ENCODE assay signal across 8 mouse cellular contexts in genomic region chr8:121966714-121967448, GRCm38 (mm10). TPM values are rescaled to one million over a fixed set of nuclear protein-coding genes. Genes with fewer than 3 reads are reported as not detected.
DNase-seq lines count a peak whose midpoint lies in the region; ATAC-seq and TF ChIP-seq lines count a peak whose summit lies in the region.
"Had no signal": no experiment of that assay in that cellular context is flagged by ENCODE, and none has a peak within 500 bp of the region (broad histone marks: within the 10 kb centered on the region; RNA-seq: fewer than 3 reads in every experiment).

No protein-coding gene starts in this region.

- TF ChIP-seq CTCF in layer of hippocampus, adult 2 months (conservative IDR thresholded peaks at IDR 0.05): no peak

- no peaks in the 10 kb centered on the region for H3K27me3 ChIP-seq in limb, embryonic 13.5 days
- H3K27me3 ChIP-seq in stomach, embryonic 15.5 days (replicated peaks): no peaks in the 10 kb centered on the region

- WGBS in limb, embryonic 13.5 days: 37% methylated on average over 7 of the region's 7 CpGs
- WGBS in stomach, embryonic 15.5 days: 61% methylated on average over 7 of the region's 7 CpGs

- ATAC-seq in erythroblast, adult 5-6 weeks (replicated peaks; ENCODE audit: low FRiP score, poor library complexity, severe bottlenecking): 0 out of 2 replicates have a peak, but pooled peaks have one; percentile 31
- peak; percentile 25; the same call in 1 of the 2 replicates for ATAC-seq in limb, embryonic 13.5 days (ENCODE audit: low FRiP score, low read depth)
- ATAC-seq in stomach, embryonic 15.5 days (ENCODE audit: insufficient read depth, low FRiP score, low read depth): peak; percentile 42; the same call in 1 of the 2 replicates

- H3K27ac ChIP-seq in layer of hippocampus, adult 2 months: peak overlapping the region; percentile 47
- H3K27ac ChIP-seq in limb, embryonic 13.5 days: peak overlapping the region; percentile 73
- H3K27ac ChIP-seq in stomach, embryonic 15.5 days: no peak overlapping the region

- peak overlapping the region; percentile 14 for H3K4me2 ChIP-seq in limb, embryonic 13.5 days (replicated peaks)
- no peak overlapping the region for H3K4me2 ChIP-seq in stomach, embryonic 15.5 days

- H3K9ac ChIP-seq in limb, embryonic 13.5 days: peak overlapping the region; percentile 53
- H3K9ac ChIP-seq in stomach, embryonic 15.5 days: no peak overlapping the region

- H3K9me3 ChIP-seq in limb, embryonic 13.5 days: no peaks in the 10 kb centered on the region
- H3K9me3 ChIP-seq in stomach, embryonic 15.5 days: no peaks in the 10 kb centered on the region

- H3K36me3 ChIP-seq in limb, embryonic 13.5 days: peaks cover 7% of the 10 kb centered on the region
- no peaks in the 10 kb centered on the region for H3K36me3 ChIP-seq in stomach, embryonic 15.5 days

- no peak for DNase-seq in layer of hippocampus, adult 2 months (ENCODE audit: low spot score in 2 of 2)
- DNase-seq in layer of hippocampus, postnatal 36 days: no peak
- no peak for DNase-seq in yolk sac, embryonic 10.5 days (ENCODE audit: low spot score)
- DNase-seq in frontal cortex, postnatal 36 days (ENCODE audit: low spot score in 2 of 2): no peak

- peaks cover 60% of the 10 kb centered on the region for H3K4me1 ChIP-seq in limb, embryonic 13.5 days
- peaks cover 28% of the 10 kb centered on the region for H3K4me1 ChIP-seq in stomach, embryonic 15.5 days

- H3K4me3 ChIP-seq in layer of hippocampus, adult 2 months: no peak overlapping the region
- no peak overlapping the region for H3K4me3 ChIP-seq in limb, embryonic 13.5 days
- no peak overlapping the region for H3K4me3 ChIP-seq in stomach, embryonic 15.5 days (replicated peaks)

RNA-seq across cellular contexts. Expression of gene Banp, which starts 17.3 kb away (rescaled TPM):
- 10 to 100 TPM; 32.7 to 61.0 TPM for total RNA-seq in layer of hippocampus, adult 2 months (2021)
- 10 to 100 TPM; 55.5 to 73.5 TPM for total RNA-seq in layer of hippocampus, postnatal 36 days (2021)
- total RNA-seq in erythroblast, adult 5-6 weeks (2015; ENCODE audit: low replicate concordance): 6.1 and 25.0 TPM in 2 replicates
- 20.4 and 45.8 TPM in 2 replicates for total RNA-seq in erythroblast, adult 5-6 weeks (2017; ENCODE audit: low replicate concordance)
- 42.0 and 53.6 TPM in 2 replicates for polyA plus RNA-seq in limb, embryonic 13.5 days (2015; fragmentation: Nextera tagmentation; extraction: Ambion mirVana)
- polyA plus RNA-seq in stomach, embryonic 15.5 days (2015; fragmentation: Nextera tagmentation; extraction: Ambion mirVana): 35.6 and 36.3 TPM in 2 replicates

RNA-seq across cellular contexts. Expression of gene Car5a, which starts 22.2 kb away (rescaled TPM):
- total RNA-seq in layer of hippocampus, adult 2 months (2021): not detected
- not detected for total RNA-seq in layer of hippocampus, postnatal 36 days (2021)
- not detected in 2 replicates for total RNA-seq in erythroblast, adult 5-6 weeks (2015; ENCODE audit: low replicate concordance)
- total RNA-seq in erythroblast, adult 5-6 weeks (2017; ENCODE audit: low replicate concordance): not detected in 2 replicates
- polyA plus RNA-seq in limb, embryonic 13.5 days (2015; fragmentation: Nextera tagmentation; extraction: Ambion mirVana): not detected in 2 replicates
- polyA plus RNA-seq in stomach, embryonic 15.5 days (2015; fragmentation: Nextera tagmentation; extraction: Ambion mirVana): 0.21 and 0.22 TPM in 2 replicates
- total RNA-seq: granulocyte monocyte progenitor cell, adult 5-6 weeks had no signal

RNA-seq across cellular contexts. Expression of gene Slc7a5, which starts 59.4 kb away (rescaled TPM):
- total RNA-seq in layer of hippocampus, adult 2 months (2021): 10 to 100 TPM; 66.5 to 68.7 TPM
- 10 to 100 TPM; 60.2 to 70.4 TPM for total RNA-seq in layer of hippocampus, postnatal 36 days (2021)
- total RNA-seq in erythroblast, adult 5-6 weeks (2015; ENCODE audit: low replicate concordance): 137 and 171 TPM in 2 replicates
- total RNA-seq in erythroblast, adult 5-6 weeks (2017; ENCODE audit: low replicate concordance): 151 and 182 TPM in 2 replicates
- 14.2 TPM in 2 replicates for polyA plus RNA-seq in limb, embryonic 13.5 days (2015; fragmentation: Nextera tagmentation; extraction: Ambion mirVana)
- polyA plus RNA-seq in stomach, embryonic 15.5 days (2015; fragmentation: Nextera tagmentation; extraction: Ambion mirVana): 22.7 and 26.6 TPM in 2 replicates
